Mouse (Mus musculus) lung, postnatal 25 days (tissue): ENCODE results near the gene 1110059E24Rik.
"Not testable (repeated sequence)": the region's sequence is repeated elsewhere in the genome, so short reads cannot be mapped to it uniquely, and the experiment has no call there.

Source experiments
- DNase-seq: peaks from one replicate; pipeline ENCODE4 v3.0.0; 2022; ENCODE audit warnings: low spot score

The 1110059E24Rik gene

GRCm38 (mm10) chr19:21652285-21653171 lies at the start of gene 1110059E24Rik:
Gene 1110059E24Rik, minus strand, starts transcription at chr19:21652976.
- DNase-seq, result peak; percentile 99

DNA sequence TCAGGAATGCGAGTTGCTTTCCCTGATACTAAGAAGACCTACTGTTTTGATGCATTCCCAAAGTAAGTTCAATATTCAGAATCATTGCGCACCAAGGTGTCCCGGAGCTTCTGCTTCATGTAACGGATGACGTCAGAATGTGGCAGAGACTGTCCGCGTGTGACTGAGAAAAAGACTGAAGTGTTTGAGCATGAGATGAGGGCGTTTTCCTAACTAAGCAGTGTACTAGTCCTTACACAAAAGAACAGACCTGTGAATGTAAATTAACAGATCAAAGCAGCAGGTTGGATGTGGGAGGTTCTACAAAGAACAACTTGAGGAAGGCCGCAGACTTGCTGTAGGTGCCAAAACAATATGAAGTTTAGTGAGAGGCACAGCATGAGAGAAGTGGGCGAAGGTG lies 28.2 kb upstream of the 1110059E24Rik start:
- DNase-seq, result no peak

- DNase-seq, result no peak
These were observed 27.3 kb upstream of the 1110059E24Rik start for GRCm38 (mm10) chr19:21680091-21680490.

DNA sequence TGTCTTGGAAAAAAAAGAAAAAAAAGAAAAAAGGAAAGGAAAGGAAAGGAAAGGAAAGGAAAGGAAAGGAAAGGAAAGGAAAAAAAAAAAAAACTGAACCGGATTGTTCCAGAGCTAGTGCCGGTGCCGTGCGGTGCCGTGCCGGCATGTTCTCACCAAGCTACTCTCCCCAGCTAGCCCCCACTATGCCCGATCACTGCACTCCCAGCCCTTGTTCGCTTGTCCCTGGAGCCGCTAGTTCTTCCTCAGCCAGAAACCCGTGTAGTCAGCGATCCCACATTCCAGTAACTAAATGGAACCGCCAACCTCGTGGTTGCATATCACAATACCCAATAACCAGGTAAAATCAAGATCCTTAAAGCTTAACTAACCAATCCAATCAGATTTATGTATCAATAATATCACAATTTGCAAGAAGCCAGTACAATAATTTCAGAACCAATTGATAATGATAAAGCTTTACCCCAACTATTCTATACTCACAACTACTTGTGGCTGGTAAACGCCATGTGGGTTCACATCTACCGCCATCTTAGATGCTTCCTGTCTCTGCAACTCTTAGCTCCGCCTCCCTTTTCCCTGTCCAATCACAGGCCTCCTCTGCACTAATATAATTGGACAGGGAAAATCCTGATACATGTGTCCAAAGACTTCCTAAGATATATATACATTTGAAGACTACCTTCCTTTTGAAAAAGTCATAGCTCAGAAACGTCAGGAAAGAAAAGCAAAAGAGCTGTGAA lies 21.7 kb upstream of the 1110059E24Rik start:
- no peak for DNase-seq

DNA sequence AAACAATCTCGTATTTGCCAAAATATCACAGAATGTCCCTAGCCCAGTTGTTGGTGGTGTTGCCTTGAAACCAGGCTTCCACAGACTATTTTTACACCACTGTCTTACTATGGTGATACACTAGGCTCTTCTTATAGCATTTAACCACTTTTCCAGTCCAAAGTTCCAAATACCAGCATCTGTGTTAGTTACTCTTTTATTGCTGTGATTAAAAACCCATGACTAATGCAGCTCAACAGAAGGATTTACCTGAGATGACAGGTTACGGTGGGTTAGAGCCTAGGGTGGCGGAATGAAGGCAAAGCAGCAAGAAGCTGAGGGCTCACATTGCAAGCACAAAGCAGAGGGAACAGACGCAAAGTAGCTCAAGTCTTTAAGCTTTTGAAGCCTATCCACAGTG lies 16.9 kb upstream of the 1110059E24Rik start:
- no peak for DNase-seq

DNA sequence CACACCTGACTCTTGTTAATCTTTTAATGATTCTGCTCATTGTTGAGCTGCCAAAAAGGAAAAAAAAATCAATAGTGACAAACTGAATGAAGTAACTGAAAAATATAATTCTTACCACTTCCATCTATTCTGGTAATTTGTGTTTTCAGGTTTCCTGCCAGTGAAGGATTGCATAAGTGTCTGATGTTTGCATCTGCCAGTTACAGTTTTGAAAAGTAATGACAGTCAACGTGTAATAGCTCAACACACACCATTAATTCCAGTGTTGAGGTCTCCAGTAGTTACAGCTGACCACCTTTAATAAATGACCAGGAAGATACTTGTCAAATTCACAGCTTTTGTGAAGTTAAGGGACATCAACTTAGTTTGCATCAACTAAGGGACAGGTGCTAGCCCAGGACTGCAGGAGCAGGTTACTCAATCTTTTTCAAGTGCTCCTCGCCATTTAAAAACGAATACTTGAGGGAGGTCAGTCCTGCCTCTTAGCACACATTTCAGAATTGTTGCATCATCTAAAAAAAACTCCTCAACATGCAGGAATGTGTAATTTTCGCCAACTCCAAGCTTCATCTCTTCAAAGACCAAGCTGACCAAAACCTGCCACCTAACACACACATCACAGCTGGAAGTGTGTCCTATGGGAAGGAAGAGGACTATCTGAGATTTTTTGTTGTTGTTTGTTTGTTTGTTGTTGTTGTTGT lies 11.1 kb upstream of the 1110059E24Rik start:
- peak; percentile 83 for DNase-seq

DNA sequence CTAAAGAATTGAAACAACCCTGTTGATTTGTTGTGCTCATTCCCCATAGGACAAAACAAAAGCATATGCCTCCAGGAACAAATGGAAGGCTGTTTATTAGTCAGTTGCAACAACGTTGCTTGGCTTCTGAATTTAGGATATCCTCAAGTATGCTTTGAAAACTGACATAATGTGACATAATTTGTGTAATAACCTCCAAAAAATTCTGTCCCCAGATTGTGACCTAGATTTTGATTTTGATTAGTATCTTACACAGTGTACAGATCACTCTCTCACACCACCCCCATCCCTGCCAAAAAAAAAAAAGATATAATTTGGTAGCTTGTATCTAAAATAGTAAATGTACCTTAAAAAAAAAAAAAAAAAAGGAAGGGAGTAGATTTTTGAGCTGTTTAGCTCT lies 8.0 kb upstream of the 1110059E24Rik start:
- no peak for DNase-seq

- no peak for DNase-seq
These were observed 2.0 kb upstream of the 1110059E24Rik start for GRCm38 (mm10) chr19:21654788-21655187.

GRCm38 (mm10) chr19:21653172-21653981 lies 601 bp upstream of the 1110059E24Rik start, which contains the start of gene Abhd17b:
Gene Abhd17b, plus strand, starts transcription at chr19:21653185.
- DNase-seq, result peak; percentile 41

DNA sequence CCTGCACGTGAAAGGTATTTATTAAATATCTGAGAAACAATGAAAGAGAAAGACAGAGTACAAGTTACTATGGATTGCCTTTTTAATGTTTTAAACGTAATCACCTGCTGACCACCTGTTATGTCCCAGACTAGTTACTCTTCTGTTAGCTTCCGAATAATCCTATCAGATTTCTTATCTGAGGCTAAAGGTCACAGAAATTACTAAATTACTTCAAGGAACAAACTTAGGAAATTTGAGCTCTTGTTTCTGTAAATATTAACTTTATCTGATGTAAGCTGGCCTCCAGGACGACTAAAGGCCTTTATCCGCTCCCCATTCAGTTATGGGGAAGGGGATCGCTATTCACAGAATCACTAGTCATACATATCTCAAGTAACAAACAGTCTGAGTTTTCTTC lies 1.1 kb downstream of the 1110059E24Rik start:
- DNase-seq, result no peak

GRCm38 (mm10) chr19:21646142-21646541 lies 6.6 kb downstream of the 1110059E24Rik start:
- DNase-seq, result peak; percentile 45

DNA sequence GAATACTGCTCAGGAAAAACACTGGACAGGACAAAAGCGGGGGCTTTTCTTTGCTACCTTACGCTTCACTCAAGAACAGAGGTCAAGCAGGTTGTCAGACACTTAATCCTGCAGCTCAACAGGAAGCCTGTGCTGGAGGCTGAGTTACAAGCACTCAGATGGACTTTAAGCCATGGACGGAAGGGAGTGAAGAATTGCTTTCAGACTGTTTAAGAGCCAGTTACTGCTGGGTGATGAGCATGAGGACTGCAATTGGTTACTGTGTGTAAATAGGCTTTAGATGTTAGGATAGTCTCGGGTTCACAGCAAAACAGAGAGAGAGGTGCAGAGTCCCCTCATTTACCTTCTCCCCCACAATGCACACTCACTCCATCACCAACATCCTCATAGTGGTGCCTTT lies 7.5 kb downstream of the 1110059E24Rik start:
- no peak for DNase-seq

DNA sequence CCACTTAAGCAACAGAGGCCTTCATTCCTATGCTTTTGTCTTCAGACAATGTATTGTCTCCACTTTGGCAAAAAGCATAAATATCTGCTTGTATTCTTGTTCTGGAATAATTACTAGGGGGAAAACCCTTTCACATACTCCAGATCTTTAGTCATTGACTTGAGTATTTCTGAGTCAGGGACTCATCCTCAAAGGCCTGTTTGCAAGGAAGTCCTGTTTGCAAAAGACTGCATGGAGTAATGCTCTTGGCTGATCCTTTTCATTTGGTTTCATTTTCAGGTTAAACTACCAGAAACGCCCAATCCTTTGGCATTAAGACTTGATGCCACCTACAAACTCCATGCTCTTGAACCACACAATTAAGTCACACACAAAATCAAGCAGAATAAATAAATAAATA lies 8.8 kb downstream of the 1110059E24Rik start:
- DNase-seq, result no peak

- peak; percentile 43 for DNase-seq
These were observed 15.1 kb downstream of the 1110059E24Rik start for GRCm38 (mm10) chr19:21637672-21638071.

DNA sequence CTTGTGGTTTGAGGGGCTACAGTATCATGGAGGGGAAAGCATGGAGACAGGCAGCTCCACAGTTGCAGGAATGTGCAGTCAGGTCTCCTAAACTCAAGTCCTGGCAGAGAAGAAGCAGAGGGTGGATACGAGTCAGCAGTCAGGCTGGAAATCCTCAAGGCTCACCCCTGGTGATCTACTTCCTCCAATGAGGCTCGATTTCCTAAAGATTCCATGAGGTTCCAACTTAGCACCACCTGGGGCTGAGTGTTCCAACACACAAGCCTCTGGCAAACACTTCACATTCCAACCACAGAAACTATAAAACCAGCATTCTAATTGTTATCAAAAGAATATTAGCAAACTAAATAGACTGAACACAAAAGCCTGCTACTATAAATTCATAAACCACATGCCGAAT lies 15.9 kb downstream of the 1110059E24Rik start:
- peak; percentile 66 for DNase-seq

DNA sequence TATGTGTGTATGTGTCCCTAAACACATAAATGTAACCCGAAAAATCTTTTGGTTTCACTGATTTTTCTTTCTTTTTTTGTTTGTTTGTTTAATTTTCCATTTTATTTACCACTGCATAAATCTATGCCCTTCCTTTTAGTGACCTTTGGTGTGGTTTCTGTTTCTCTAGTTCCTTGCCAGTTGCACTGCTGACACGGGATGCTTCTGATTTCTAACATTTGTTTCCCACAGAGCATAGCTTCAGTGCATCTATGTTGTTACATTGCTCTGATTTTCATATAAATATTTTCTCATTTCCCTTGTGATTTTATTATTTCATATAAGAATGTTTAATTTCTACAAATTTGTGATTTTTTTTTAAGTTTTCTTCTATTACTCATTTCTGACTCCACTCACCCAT lies 17.4 kb downstream of the 1110059E24Rik start:
- no peak for DNase-seq

DNA sequence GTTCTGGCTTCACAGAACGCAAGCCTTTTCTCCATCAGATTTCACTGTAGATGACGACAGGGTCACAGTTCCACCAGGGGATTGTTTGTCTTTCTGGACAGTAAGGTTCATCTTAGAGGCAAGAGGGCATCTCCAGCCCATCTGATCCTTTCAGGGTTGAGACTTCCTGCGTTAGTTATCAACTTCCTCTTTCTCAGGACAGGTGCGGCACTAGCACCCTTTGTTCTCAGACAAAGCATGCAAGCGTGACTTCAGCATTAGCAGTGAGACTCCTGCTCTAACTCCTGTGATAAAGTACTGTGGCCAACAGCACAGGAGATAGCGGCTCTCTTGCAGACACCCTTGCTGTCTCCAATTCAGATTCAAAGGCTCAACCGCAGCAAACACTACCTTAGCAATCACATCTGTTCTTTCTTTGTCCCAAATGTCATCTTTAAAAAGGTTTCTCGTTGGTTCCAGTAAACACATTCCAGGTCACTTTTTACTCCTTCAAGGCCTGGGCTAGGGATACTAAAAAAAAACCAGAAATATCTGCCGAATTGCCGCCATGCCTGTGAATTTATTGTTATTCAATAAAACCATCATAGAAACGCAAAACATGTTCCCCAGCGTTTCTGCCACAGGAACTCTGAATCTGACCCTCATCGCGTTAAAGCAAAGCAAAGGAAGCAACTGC lies 22.0 kb downstream of the 1110059E24Rik start:
- DNase-seq, result peak; percentile 54

GRCm38 (mm10) chr19:21629501-21629900 lies 23.3 kb downstream of the 1110059E24Rik start:
- no peak for DNase-seq

DNA sequence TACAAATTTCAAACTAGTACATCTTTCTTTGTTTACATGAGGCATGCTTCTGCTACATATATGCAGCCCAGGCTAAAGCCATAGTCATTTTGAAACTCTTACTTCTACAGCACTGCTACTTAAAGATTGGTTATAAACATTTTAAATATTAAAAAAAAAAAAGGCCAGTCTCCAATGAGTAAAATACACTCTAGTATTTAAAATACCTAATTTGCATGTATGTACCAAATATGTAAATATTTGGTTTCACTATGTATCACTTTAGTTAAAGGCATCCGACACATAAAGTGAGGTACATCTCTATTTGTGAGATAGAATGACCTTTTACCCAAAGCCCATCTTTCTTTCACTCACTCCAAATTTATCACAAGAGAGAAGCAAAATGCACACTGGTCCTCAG lies 23.7 kb downstream of the 1110059E24Rik start:
- DNase-seq, result no peak

- DNase-seq, result not testable (repeated sequence)
These were observed 24.3 kb downstream of the 1110059E24Rik start for GRCm38 (mm10) chr19:21628440-21628839.
